Mouse (Mus musculus): Measurements from ENCODE around the gene Vamp3.

The Vamp3 gene

DNA sequence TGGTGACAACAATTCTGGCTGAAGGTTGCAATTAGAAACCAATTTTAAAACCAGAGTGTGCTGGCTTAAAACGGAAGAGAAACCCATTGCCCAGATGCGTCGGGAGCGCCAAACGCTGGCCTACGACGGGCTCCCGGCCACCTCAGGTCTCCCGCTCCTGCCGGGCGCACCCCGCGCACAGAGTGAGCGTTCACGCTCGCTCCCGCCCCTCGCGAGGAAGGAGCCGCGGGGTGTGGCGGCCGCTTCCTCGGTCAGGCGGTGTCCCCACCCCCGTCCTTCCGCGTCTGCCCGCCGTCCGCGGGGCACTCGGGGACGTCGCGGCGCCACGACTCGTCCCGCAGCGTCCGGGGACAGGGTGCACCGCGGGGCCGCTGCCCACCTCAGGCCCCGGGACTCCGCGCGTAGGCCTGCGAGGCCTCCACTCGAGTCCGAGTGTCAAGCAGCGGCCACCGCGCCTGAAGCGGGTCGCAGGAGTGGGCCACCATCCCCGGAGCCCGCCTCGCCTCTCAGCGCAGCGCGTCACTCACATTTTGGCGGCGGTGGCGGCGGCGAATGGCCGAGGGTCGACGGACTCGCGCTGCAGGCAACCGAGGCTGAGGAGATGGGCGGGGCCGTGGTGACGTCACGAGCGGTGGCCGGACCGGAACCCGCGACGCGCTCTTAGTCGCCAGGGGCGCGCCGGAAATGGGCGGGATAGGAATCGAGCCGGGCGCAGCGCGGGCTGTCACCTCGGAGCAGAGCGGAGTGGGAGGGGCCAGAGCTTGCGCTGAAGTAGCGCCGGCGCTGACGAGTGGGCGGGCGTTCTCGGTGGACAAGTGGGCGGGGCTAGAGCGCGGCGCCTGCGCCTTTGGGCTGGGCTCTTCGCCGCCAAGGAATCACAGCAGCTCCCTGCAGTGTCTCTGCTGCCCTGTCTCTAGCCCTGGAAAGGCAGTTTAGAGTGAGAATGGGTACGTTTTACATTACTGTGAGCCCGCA is at the start of gene Vamp3:
TSS of gene Vamp3 (minus strand) at position 617 of the 975 bp plus-strand sequence.
- DNase-seq (ENCODE audit: low spot score in 2 of 2), result peak; percentile 97 to 98

DNA sequence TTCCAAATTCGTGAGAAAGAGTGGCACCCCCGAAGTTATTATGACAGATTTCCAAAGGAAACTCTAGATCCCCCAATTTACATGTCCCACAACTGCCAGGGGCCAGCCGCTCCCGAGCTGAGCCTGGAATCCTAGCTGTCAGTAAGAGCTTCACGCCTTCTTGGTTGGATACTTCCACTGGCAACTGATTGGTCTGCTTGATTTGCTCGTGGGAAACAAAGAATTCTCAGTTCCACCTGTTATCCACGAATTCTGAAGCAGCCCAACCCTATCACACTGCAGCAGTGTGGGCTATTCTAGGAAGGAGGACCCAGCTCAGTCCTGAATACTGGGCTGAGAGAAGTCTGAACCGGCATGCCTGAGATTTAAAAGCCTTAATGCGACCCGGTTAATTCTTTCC is 48.7 kb upstream of the Vamp3 start:
- DNase-seq (ENCODE audit: low spot score in 2 of 2), result no peak

DNA sequence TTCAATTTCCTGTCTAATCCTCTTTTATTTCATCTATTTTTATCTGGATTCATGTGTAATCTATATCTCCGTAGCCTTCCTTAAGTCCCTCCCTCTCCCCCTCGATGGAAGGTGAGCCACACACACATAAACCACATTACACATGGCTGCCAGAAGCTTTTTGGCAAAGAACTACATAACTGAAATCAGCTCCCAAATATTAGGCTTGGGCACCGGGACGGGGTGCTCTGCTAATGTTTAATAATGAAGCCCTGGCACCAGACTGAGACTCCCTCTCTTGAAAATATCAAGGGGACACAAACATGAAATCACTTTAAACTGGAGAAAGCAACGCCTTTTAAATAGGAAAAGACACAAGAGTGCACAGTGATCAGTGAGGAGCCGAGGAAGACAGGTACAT is 48.1 kb upstream of the Vamp3 start:
- no peak for DNase-seq (ENCODE audit: low spot score in 2 of 2)

DNA sequence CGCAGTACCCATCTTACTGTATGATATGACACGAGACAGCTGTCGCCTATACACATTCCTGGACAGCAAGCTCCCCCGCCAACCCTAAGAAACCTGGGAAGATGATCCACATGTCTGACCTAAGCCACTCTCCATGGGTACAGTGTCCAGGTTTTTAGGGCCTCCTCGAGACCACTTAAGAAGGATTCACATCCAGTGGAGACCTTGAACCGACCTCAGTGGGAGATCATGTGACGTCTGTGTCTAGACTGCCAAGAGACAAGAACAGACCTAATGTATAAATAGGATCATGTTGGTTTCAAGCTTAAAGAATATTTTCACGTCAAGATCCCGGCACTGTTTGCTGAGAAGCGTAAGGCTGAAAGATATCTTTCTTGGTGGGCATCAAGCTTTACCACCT is 46.4 kb upstream of the Vamp3 start:
- DNase-seq (ENCODE audit: low spot score in 2 of 2), result no peak

DNA sequence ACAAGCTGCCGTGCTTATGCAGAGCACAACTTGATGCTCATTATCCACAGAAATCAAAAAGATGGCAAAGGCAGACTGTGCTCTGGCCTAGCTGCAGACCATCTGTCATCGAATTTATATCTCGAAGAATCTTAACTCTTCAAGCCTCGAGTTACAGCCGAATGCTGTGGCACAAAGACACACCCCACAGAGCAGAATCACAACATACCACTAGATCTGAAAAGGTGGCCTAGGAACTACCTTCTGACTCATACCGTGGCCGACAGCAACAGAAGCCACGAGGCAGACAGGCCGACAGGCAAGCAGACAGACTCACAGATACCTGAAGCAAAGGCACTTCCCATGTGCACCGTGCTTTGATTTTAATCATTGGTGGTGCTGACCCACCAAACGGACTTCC is 45.9 kb upstream of the Vamp3 start:
- DNase-seq (ENCODE audit: low spot score in 2 of 2), result no peak

DNA sequence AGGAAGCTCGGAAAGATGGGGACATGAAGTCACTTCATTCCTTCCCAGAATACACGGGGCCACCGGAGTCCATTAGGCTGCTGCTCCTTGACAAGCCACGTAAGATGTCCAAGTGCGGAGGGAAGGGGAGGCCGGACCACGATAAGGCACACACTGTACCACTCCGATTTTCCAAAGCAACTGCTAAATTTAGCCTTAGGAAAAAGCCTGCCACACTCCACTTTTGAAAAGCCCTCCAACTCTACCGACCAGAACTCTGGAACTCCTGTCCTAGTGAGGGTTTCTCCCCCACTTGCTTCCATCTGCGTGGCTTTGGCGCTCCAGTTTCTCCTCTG is 39.3 kb upstream of the Vamp3 start:
- DNase-seq (ENCODE audit: low spot score in 2 of 2), result no peak

DNA sequence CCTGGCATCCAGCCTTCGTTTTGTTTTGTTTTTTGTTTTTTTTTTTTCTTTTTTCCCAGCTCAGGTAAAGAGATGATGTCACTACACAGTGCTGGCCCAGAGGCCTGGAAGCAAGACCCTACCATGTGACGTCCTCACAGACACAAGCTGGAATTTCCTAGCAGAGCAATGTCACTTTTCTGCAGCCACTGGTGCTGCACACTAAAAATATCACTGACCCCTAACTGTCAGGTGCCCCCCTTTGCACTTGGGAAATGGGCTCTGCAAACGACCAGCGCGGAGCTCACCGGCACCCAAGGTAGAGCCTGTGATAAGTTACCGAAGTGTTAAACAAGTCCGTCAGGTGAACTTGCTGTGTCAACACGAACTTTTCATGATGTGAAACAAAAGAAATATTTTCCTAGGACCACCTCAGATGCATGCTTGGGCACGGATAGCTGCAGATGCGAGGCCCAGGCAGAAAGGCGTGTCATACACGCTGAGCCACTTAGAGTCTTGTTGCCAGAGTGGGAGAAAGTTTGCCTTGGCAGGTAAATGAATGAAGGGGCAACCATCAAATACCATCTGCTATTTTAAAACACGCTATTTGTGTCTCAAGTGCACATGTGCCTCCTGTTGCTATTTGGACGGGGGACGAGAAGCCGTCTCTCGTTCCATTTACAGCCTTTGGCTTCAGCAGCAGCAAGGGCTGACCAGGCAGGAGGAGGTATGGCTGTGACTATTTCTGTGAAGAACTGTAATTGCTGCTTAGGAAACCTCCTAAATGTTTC is 38.8 kb upstream of the Vamp3 start:
- no peak for DNase-seq (ENCODE audit: low spot score in 2 of 2)

DNA sequence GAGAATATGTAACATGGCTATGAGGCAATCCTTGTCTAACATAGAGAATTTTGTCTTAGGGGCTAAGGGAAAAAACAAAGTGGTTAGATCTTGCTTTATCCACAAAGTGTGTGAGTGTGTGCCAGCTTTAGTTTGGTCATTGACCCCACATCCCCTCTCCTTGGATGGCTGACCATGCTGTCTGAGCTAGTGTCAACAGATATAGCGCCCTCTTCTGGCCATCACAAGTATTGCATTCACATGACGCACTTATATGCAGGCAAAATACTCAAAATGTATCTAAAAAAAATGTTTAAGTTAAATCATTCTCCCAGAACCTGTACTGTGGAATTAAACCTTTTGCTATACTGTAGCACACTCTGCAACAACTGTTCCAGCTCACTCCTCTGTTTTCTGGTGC is 37.4 kb upstream of the Vamp3 start:
- DNase-seq (ENCODE audit: low spot score in 2 of 2), result peak; percentile 5 to 10

DNA sequence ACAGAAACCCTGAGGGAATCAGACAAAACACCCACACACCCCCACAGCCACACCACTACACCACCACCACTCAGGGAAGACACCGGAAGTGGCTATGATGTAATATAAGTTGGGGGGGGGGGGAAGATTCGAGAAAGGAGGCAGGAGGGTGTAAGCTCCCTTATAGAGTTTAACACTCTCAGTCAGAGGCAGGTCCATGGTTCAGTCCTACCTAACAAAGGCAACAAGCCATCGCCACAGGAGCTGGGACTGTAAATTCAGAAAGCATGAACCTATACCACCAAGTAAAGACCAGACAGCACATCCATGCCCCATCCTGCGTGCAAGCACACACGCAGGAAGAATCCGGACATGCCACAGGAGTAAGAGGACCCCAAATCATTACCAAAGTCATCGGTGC is 31.5 kb upstream of the Vamp3 start, which contains the start of gene Gm13090:
TSS of gene Gm13090 (plus strand) at position 301 of the 400 bp plus-strand sequence.
- DNase-seq (ENCODE audit: low spot score in 2 of 2), result no peak

DNA sequence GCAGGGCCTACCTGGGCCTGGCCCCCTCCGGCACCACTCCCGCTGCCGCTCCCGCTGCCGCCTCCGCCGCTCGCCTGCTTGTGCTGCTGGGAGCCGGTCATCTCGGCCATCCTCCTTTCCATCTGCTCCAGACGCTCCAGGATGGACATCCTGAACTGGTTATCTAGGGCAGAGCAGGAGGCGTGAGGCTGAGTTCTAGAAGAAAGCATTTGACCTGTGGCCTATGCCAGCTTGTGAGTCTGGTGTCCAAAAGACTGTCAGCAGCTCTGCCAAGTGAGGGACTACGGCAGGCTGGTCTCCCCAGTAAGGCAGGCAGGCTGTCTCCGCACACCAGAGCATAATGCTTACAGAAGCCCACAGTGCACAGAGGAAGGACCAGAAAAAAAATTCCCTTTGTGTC is 31.1 kb upstream of the Vamp3 start:
- no peak for DNase-seq (ENCODE audit: low spot score in 2 of 2)

DNA sequence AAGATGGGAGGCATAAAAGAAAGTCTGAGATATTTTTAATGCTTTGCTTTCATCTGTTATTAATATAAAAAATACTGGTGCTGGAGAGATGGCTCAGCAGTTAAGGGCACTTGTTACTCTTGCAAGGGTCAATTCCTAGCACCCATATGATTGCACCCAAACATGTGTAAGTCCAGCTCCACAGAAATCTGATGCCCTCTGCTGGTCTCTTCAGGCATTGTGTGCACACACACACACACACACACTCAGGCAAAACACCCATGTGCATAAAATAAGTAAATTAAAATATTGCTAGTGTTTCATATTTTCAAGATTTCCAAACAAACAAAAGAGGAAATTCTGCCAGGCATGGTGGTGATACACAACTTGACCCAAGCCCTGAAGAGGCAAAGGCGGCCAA is 29.6 kb upstream of the Vamp3 start:
- no peak for DNase-seq (ENCODE audit: low spot score in 2 of 2)

DNA sequence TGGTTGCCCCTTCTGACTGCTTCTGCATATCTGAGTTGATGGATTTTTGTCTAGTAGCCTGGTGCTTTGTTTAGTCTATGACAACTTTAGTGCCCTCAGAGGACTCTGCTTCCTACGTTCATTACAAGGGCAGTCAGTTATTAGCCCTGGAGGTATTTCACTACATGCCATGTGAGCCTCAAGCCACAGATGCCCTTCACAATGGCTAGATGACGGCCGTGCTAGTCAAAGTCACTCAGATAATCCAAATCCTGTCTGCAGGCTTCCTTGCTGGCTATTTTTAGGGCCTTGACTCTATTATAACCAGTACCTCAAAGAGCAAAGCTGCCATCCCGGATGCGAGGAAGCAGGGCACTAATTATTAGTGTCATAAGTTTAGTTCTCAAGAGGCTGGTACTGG is 25.3 kb upstream of the Vamp3 start:
- no peak for DNase-seq (ENCODE audit: low spot score in 2 of 2)

DNA sequence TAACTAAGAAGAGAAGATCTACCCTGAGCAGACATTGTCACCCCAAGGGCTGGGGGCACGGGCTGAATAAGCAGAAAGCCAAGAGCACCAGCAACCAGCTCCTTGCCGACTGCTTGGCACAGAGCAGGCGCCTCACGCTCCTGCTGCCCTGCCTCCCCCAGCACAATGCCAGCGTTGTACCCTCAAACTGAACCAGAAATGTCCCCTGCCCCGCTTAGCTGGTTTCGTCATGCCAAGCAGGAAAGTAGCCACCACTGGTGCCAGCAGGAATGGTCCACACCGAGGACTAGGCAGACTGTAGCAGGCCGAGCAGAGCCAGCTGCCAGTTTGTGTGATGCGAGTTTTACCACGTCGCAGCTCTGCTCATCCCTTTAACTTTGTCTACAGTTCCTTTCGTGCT is 24.2 kb upstream of the Vamp3 start:
- DNase-seq (ENCODE audit: low spot score in 2 of 2), result no peak

DNA sequence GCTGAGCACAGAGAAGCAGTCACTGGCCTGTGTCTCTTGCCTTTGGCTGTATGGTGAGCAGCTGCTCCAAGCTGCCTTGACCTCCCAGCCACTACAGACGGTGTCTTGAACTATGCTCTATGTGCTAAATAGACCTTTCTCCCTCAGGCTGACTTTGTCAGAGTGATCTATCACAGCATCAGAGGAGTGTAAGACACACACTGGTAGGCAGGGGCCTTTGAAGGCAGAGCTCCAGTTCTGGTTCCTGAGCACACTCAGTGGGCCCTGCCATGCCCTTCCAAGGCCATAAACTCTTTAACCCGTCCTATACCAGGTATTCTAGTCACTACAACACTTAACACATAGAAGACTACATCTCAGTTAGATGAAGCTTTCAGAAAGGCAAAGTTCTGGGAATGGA is 23.6 kb upstream of the Vamp3 start:
- DNase-seq (ENCODE audit: low spot score in 2 of 2), result no peak

DNA sequence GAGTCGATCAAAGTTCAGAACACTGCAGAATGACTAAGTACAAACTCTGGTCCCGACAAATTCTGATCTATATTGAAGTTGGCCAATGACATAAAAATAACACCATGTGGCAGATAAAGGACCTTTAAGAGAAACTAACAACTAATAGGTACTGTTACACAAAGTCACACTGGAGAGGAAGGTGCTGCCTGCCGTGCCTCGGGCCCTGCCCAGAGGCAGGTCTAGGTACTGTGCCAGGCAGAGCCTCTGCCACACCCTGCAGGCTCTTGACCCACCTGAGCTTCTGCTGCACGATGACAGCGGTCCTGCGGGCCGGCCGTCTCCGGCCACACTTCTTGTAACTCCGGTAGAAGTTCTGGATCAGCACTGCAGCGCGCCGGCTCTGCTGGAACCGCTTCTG is 17.1 kb upstream of the Vamp3 start:
- no peak for DNase-seq (ENCODE audit: low spot score in 2 of 2)

DNA sequence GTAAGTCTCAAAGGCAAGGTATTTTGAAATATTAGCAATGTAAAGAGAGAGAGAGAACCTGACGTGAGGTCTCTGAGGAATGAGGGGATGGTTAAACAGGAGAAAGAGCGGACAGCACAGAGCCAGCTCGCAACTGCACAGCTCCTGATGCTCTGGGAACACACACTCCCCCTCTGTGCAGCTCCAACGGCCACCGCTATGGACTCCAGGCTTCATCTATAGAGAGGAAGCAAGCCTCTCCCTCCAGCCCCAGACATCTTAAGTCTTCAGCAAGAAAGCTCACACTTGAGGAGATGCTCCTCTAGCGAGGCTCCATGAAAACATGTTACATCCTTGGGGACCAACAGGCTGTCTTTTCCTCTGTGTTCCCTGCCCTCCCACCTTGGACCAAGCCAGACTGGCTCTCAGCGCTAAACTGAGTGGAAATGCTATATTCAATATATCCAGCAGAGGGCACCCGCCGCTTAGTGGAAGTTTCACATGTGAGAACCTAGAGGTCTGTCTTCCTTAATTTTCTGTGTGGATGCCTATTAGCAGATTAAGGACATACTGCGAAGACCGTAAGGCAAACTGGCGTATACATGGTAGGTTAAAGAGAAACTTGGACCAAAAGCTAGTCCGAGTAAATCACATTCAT is 15.5 kb upstream of the Vamp3 start:
- peak; percentile 42 to 58 for DNase-seq (ENCODE audit: low spot score in 2 of 2)

DNA sequence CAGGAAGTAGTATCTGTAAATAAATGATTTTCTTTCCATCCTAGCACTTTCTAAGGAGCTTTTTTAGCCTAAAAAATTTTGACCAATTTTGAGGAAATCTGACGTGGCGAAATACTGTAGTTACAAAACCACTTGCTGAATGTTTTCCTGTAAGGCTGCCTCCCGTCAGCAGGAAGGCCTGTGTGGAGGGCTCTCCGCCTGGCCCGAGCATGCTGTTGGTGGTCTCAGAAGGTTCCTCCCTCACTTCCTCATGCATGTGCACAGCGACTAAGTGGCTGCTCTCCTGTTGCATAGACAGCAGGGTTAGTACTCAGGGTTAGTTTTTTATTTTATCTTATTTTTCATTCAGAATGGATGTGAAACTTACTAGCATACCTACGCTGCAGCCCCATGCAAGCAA is 13.2 kb upstream of the Vamp3 start:
- no peak for DNase-seq (ENCODE audit: low spot score in 2 of 2)

DNA sequence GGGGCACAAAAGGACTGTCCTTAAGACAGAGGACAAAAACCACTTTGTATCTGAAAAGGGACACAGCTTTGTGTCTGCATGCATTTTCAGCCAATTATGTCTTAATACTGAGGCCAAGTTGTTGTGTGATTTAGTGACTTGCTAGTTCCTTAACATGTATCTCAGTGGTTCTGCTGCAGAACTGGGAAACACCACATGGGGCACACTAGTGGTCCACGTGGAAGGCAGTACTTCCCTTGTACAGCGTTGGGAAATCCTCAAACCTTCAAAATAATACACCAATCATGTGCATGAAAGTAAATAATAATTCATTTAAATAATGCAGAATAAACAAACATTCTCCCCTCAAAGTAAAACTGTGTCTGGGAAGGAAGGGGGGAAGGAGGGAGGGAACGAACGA is 11.0 kb upstream of the Vamp3 start:
- no peak for DNase-seq (ENCODE audit: low spot score in 2 of 2)

DNA sequence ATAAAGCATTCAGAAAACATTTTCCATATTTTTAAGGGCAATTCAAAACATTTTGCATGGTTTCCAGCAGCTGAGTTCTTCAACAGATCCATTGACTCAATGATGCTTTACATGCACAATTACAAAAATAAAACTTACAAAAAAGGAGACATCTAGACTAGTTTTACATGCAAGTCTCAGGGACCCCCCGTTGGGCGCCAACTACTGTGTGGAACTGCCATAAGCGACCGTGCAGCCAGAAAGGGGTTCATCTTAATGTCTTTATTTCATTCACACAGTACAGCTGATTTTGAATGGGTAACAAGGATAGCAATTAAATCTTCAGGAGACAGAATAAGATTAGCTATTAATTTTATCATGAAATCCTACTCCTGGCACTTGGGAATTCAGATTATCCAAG is 1.8 kb upstream of the Vamp3 start:
- no peak for DNase-seq (ENCODE audit: low spot score in 2 of 2)

DNA sequence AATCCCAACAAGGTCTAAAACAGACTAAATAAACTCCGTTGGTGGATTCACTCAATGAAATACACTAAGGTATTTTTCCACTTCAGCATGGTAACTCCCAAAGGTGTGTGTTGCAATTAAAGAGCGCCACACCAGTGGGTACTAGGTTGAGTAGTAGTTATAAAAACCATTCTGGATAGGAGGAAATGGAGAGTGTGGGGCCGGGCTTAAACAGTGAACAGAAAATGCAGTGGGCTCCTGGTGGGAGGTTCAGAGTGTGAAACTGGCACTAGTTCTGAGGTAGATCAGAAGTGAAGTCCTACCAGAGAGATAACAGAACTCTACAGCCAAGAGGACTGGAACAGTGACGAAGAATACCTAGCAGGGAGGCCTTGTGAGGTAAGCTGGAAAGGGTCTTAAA is 871 bp upstream of the Vamp3 start:
- DNase-seq (ENCODE audit: low spot score in 2 of 2), result no peak

DNA sequence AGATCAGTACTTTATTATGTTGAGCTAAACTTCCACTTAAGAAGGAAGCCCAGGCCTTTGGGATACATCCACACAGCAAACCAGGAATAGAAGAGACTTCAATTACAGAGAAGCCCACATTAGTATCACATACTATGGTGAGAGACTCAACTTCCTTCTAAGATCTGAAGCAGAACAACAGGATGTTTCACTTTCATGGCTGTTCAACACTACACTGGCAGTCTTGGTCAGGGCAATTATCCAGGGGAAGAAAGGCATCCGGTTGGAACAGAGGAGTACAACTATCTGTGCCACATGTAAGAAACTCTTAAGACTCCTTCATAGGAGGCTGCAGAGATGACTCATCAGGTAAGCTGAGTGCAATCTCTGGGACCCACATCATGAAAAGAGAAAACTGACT is 6.6 kb downstream of the Vamp3 start:
- no peak for DNase-seq (ENCODE audit: low spot score in 2 of 2)

DNA sequence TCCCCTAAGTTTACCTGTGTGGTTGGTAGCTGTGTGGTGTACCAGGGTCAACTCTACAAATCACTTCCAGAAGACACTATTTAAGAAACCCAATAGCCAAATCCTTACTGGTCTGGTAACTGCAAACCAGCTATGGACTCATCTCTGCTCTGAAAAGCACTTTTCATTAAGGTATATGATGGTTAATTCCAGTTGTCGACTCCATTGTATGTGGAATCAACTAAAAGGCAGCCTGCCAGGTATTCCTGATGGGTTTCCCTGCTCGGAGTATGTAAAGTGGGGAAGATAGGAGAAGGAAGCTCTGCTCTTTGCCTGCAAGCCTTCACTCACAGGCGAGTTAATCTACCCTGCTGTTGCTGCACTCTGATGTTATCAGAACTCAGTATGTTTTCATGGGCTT is 11.2 kb downstream of the Vamp3 start:
- no peak for DNase-seq (ENCODE audit: low spot score in 2 of 2)

All from natural killer cell, adult 2 months (primary cell).